Mouse (Mus musculus) forebrain, embryonic 15.5 days (tissue): ENCODE data around the gene Dync2h1. TPM values are rescaled to one million over a fixed set of nuclear protein-coding genes. Genes with fewer than 3 reads are reported as not detected.

Experiments used
- ATAC-seq: fragments of 200-750 bp; cut with Nextera tagmentation; replicated peaks from 2 replicates; pipeline ENCODE4 v1.8.0; 2017; ENCODE audit warnings: mild to moderate bottlenecking, moderate TSS enrichment, moderate library complexity
- H3K27ac ChIP-seq: fragments of 300-500 bp; sonication (generic); replicated peaks from 2 replicates; pipeline ENCODE4 v1.5.1; 2015; ENCODE audit warnings: mild to moderate bottlenecking, inconsistent platforms
- H3K27me3 ChIP-seq: fragments of 300-500 bp; sonication (generic); 2 replicates; pipeline ENCODE4 v1.6.1; 2015; ENCODE audit warnings: inconsistent platforms
- H3K36me3 ChIP-seq: fragments of 300-500 bp; sonication (generic); 2 replicates; pipeline ENCODE4 v1.6.1; 2015; ENCODE audit warnings: mild to moderate bottlenecking, inconsistent platforms
- H3K4me1 ChIP-seq: fragments of 300-500 bp; sonication (generic); 2 replicates; pipeline ENCODE4 v1.6.1; 2015; ENCODE audit warnings: inconsistent platforms
- H3K4me2 ChIP-seq: fragments of 300-500 bp; sonication (generic); replicated peaks from 2 replicates; pipeline ENCODE4 v1.6.1; 2015; ENCODE audit warnings: mild to moderate bottlenecking, inconsistent platforms
- H3K4me3 ChIP-seq: fragments of 300-500 bp; sonication (generic); 2 replicates; pipeline ENCODE4 v1.5.1; 2015; ENCODE audit warnings: mild to moderate bottlenecking, inconsistent platforms
- H3K9ac ChIP-seq: fragments of 300-500 bp; sonication (generic); replicated peaks from 2 replicates; pipeline ENCODE4 v1.6.1; 2015; ENCODE audit warnings: mild to moderate bottlenecking, inconsistent platforms
- H3K9me3 ChIP-seq: fragments of 300-500 bp; sonication (generic); 2 replicates; pipeline ENCODE4 v1.6.1; 2016; ENCODE audit warnings: inconsistent platforms
- WGBS: fragments of 180-500 bp; shearing (Covaris S2); methylation state at CpG from one replicate; pipeline ENCODE4 v1.1.7; 2015; ENCODE audit warnings: mixed read lengths; 5-methylcytosine and 5-hydroxymethylcytosine counted together
- polyA plus RNA-seq: library from polyadenylated mRNA; unstranded; fragments of >200 nt; fragmentation: Nextera tagmentation; extraction: Ambion mirVana; gene quantifications from 2 replicates; pipeline ENCODE4 v1.2.1, GENCODE M21; 2015

Gene Dync2h1
- polyA plus RNA-seq, 1 experiment from 2014 or later = 23.2 TPM

DNA sequence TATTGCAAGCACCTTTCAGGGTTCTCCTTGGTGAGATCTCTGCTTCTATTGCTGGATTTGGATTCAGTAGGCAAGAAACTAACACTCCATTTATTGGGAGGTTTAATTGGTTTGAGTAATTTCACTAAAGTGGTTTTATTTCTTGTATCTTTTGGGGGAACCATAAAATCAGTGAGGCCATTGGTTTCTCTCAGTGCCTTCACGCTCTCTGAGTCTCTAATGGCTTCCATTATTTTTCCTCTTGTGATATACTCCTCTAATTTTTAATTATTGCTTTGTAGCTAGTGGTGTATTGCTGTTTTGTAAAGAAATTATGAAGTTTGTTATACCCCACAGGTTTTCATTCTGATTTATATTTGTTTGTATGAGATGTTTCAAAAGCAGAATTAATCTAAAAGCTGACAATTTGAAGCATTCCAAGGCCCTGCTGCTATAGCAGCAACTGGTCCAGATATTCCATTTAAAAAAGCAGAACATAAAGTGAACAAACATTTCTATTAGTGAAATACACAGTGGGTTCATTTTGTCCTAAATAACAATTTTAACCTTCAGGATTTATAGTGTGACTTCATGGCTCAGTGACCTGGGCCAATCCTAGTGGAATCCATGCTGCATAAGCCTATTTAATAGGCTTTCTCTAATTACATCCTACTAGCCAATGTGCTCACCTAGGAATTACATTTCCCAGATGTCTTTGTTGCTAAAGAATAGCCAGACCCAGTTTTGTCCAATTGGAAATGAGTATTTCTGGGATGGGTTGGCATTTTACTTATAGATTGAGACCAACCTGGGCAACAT lies 302.9 kb downstream of the Dync2h1 start:
- 88% methylated on average over 1 of the region's 1 CpGs for WGBS
- no peak overlapping the region for H3K9ac ChIP-seq
- no peak overlapping the region for H3K27ac ChIP-seq

More for the DNA sequence above, 302.9 kb downstream of the Dync2h1 start:
- H3K36me3 ChIP-seq = no peaks in the 10 kb centered on the region
- H3K4me3 ChIP-seq = no peak overlapping the region
- no peaks in the 10 kb centered on the region for H3K9me3 ChIP-seq
- no peak overlapping the region for H3K4me2 ChIP-seq
- ATAC-seq = no peak
- no peaks in the 10 kb centered on the region for H3K27me3 ChIP-seq
- no peaks in the 10 kb centered on the region for H3K4me1 ChIP-seq

Other genes starting within 250 kb of the Dync2h1 start
- 119 and 132 TPM in 2 replicates for gene Dcun1d5, start 74 bp upstream of the Dync2h1 start, polyA plus RNA-seq
- not detected in 2 replicates for gene Mmp13, start 88.1 kb upstream of the Dync2h1 start, polyA plus RNA-seq
- gene Mmp12, start 159.9 kb upstream of the Dync2h1 start, polyA plus RNA-seq = not detected in 2 replicates
- gene Mmp1b, start 203.6 kb upstream of the Dync2h1 start, polyA plus RNA-seq = not detected in 2 replicates